Mouse (Mus musculus) brain, embryonic 14.5 days (tissue): ENCODE measurements at regions not wholly inside any gene's neighbourhood (a gene's known extent, or its start where the extent isn't known, plus 50 kb on each side); places are given as distances from the start of the nearest gene placed in this dataset.

ENCODE experiments used
- DNase-seq: peaks from one replicate; pipeline ENCODE4 v3.0.0-alpha.2; 2011; ENCODE audit warnings: low read depth
- CTCF ChIP-seq: fragments of 200-500 bp; IDR thresholded peaks from 2 replicates; pipeline ENCODE4 v1.5.1; 2012; ENCODE audit warnings: inconsistent platforms, mild to moderate bottlenecking, moderate library complexity, borderline replicate concordance; ENCODE audit not compliant: insufficient read depth, insufficient read length; ENCODE audit errors: extremely low read depth
- POLR2A ChIP-seq: fragments of 200-500 bp; IDR thresholded peaks from 2 replicates; pipeline ENCODE4 v1.6.1; 2012; ENCODE audit warnings: mild to moderate bottlenecking, inconsistent platforms, borderline replicate concordance; ENCODE audit not compliant: poor library complexity, insufficient read depth, insufficient read length, severe bottlenecking; ENCODE audit errors: extremely low read depth

- TF ChIP-seq CTCF: no peak
- no peak for TF ChIP-seq POLR2A
- DNase-seq: peak; percentile 70
Measured at GRCm38 (mm10) chr8:30522806-30523462, 2905.6 kb upstream of the 5930422O12Rik start.

DNA sequence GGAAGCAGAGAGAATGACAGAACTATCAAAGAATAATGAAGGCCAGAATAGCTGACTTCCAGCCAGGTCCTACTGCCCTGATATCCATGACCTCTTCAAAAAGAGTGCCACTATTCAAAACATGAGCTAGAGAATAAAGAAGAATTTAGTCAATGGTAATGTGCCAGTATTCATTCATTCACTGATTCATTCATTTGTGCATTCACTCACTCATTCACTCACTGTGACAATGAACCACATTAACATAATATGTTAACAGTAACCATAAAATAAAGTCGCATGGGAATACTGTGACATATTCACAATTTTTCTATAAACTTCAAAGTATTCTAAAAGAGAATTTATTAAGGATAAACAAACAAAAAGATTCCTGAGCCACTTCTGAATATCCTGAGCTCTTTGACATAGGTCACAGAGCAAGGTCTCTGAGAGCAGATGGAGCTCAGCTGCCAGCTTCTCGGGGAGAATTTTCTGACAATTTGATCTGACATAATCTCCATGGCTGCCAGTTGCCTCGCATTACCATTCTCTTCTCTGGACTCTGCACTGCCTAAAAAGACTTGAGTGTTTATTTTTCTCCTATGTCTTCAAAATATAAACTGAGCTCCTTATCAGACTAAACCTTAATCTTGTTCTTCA is 2895.5 kb upstream of the 5930422O12Rik start:
- DNase-seq: peak; percentile 62

DNA sequence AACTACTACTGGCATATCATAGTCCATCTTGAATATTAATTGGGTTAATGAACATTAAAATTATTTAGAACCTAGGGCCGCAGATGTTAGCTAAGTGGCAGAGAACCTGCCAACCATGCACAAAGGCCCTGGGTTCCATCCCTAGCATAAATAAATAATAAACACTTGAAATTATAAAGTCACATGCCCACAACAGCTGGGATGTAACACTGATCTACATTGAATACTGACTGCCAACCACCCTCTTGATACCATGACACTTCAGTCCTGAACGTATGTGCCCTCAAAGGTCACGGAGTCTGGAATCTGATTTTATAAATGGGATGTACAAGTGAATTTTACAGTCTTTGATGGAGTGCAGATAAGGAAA is 2895.0 kb upstream of the 5930422O12Rik start:
- DNase-seq: peak; percentile 44

More for the DNA sequence above, 2895.5 kb upstream of the 5930422O12Rik start:
- no peak for TF ChIP-seq CTCF
- TF ChIP-seq POLR2A: no peak

DNA sequence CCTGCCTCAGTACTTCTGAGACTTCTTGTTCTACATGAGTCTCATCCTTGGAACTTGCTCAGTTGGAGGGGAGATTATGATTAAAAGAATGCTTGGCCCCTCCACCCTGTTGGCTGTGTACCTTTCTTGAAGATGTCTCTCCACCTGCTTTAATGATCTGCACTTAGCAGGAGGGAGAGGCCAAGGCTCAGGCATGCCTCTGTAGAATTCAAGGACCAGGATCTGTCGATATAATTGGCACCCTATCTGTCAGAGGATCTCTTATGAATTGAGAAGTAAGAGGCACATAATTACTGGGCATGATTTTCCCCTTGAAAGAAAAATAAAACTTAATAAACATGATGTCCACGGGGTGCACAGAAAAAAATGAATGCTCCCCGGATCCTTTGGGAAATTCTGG is 2893.1 kb upstream of the 5930422O12Rik start:
- no peak for TF ChIP-seq CTCF
- no peak for TF ChIP-seq POLR2A
- DNase-seq: peak; percentile 70

More for the DNA sequence above, 2895.0 kb upstream of the 5930422O12Rik start:
- no peak for TF ChIP-seq CTCF
- TF ChIP-seq POLR2A: no peak

GRCm38 (mm10) chr8:30542196-30542595 is 2886.3 kb upstream of the 5930422O12Rik start:
- DNase-seq: no peak
- no peak for TF ChIP-seq POLR2A

DNA sequence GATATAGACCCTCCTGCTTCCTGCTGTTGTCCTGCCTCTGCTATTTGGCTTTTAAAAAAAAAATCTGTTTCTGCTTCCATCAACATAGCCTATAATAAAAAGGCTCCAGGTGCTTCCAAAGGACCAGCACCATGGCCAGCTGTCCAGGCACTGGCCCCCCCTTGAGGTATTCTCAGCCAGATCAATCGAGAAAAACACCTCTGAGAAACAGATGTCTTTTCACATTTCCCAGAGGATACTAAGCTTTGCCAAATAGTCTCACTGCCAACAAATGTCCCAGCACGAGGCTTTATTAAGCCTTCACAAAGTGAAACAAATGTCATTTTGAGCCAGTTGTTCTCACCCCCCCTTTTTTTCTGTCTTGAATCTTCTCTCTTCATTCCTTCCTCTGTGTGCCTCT is 2880.7 kb upstream of the 5930422O12Rik start:
- TF ChIP-seq CTCF (no peak), POLR2A (no peak)
- peak; percentile 84 for DNase-seq

DNA sequence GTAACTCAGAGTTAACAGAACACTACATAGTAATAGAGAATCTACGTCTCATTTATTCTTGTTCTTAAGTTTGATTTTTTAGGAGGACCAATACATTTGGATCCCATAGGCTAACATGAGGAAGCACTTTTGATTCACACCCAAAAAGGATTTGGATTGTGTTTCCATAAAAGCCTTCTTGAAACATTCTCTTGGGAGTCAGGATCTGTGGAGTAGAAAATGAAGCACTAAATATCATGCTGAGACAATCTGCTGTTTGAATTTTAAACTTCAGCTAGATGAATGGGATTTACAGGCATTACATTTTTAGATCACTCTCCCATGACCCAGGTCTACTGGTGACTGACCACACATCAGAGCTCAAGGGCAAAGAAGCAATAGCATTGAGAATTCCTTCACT is 2877.5 kb upstream of the 5930422O12Rik start:
- no peak for DNase-seq
- TF ChIP-seq CTCF: no peak
- TF ChIP-seq POLR2A: no peak

- DNase-seq: no peak
- TF ChIP-seq POLR2A (no peak), CTCF (no peak)
Measured at GRCm38 (mm10) chr8:30557429-30557828, 2871.1 kb upstream of the 5930422O12Rik start.

- peak; percentile 35 for DNase-seq
- TF ChIP-seq CTCF (no peak), POLR2A (no peak)
Measured at GRCm38 (mm10) chr8:30561323-30562207, 2866.9 kb upstream of the 5930422O12Rik start.

- DNase-seq: no peak
Measured at GRCm38 (mm10) chr8:30569799-30570198, 2858.7 kb upstream of the 5930422O12Rik start.

DNA sequence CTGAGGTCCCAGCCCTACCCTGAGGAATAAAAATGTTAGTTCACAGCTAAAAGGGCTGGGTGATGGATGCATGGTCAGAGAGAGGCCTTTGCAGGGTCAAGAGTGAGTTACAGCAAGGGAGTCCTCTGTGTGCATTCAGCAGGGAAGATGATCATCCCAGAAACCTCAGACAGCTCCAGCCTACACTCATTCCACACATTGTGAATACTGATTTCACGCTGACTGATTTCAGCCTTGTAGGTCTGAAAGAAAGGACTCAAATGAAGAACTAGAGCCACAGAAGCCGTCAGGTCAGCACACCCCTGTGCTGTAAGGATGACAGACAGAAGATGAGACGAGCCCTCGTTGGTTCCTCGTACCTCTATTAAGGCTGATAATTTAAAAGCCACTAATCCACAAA is 2858.0 kb upstream of the 5930422O12Rik start:
- TF ChIP-seq POLR2A (no peak), CTCF (no peak)
- no peak for DNase-seq

More at GRCm38 (mm10) chr8:30569799-30570198, 2858.7 kb upstream of the 5930422O12Rik start:
- TF ChIP-seq CTCF (no peak), POLR2A (no peak)
